Mouse (Mus musculus): ENCODE measurements around the gene Sdcbp2. TPM values are rescaled to one million over a fixed set of nuclear protein-coding genes. Genes with fewer than 3 reads are reported as not detected.
A peak's percentile ranks its signal among the peaks of the same experiment; 100 is the strongest.

Gene Sdcbp2
- polyA plus RNA-seq, 1 experiment from 2014 or later: 0.86 TPM

DNA sequence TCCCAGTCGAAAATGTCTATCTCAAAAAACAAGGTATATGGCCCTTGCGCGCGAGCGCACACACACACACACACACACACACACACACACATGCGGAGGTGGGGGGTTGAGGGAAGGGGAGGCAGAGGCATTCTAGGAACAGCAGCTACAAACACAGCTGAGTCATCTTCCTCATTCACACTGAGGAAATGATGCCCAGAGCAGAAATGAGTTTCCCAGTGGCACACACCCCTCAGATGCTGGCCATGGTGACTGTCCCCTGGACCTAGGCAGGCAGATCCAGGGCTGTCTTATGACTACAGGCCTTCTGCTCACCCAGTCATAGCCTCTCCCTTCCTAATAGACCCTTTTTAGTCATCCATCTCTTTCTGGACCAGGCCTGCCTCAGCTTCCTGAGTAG, 38.8 kb upstream of the Sdcbp2 start:
- ATAC-seq (ENCODE audit: insufficient read depth) (no peak), DNase-seq (no peak)
- 90% methylated on average over 6 of the region's 6 CpGs for WGBS
- no peak overlapping the region for H3K4me3 ChIP-seq (ENCODE audit: low read depth, low read length)
- H3K4me2 ChIP-seq: no peak overlapping the region
- no peak for TF ChIP-seq CTCF (IDR thresholded peaks at IDR 0.05; ENCODE audit: low read depth)
- no peak overlapping the region for H3K27ac ChIP-seq (ENCODE audit: low read depth)
- H3K36me3 ChIP-seq (ENCODE audit: insufficient read depth): no peaks in the 10 kb centered on the region
- H3K9me3 ChIP-seq (ENCODE audit: low read depth, low read length): no peaks in the 10 kb centered on the region
- H3K4me1 ChIP-seq (ENCODE audit: insufficient read depth): 0 out of 2 replicates have a peak, but pooled peaks cover 3% of the 10 kb centered on the region
- no peaks in the 10 kb centered on the region for H3K27me3 ChIP-seq (ENCODE audit: insufficient read depth, low read length)
- H3K9ac ChIP-seq: no peak overlapping the region

DNA sequence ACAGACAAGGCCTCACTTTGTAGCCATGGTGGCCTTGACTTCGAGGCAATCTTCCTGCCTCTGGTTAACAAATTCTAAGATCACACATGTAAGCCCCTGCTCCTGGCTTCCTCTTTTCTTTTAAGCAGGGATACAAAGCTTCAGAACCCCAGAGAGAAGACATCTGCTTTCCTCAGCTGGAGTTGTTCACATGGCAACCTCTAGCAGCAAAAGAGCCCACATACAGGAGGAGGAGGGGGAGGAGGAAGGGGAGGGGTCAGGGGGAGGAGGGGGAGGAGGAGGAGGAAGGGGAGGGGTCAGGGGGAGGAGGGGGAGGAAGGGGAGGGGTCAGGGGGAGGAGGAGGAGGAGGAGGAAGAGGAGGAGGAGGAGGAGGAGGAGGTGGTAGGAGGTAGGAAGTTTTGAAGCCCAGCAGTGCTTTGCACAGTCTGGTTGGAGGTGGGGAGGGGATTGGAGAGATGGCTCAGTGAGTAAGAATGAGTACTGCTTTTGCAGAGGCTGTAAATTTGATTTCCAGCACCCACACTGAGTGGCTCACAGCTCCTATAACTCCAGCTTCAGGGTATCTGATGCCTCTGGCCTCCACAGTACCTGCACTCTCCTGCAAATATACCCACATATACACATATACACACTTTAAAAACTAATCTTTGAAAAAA, 36.3 kb upstream of the Sdcbp2 start:
- Histone ChIP-seq H3K4me1 (ENCODE audit: insufficient read depth) (0 out of 2 replicates have a peak, but pooled peaks cover 3% of the 10 kb centered on the region), H3K27me3 (ENCODE audit: insufficient read depth, low read length) (no peaks in the 10 kb centered on the region), H3K27ac (ENCODE audit: low read depth) (peak overlapping the region; percentile 72; the same call in 1 of the 2 replicates), H3K9ac (no peak overlapping the region), H3K36me3 (ENCODE audit: insufficient read depth) (no peaks in the 10 kb centered on the region), H3K9me3 (ENCODE audit: low read depth, low read length) (no peaks in the 10 kb centered on the region), H3K4me3 (ENCODE audit: low read depth, low read length) (no peak overlapping the region), H3K4me2 (peak overlapping the region; percentile 14)
- no peak for TF ChIP-seq CTCF (IDR thresholded peaks at IDR 0.05; ENCODE audit: low read depth)
- ATAC-seq (ENCODE audit: insufficient read depth): peak; percentile 76
- peak; percentile 63 for DNase-seq
- 48% methylated on average over 1 of the region's 1 CpGs for WGBS

DNA sequence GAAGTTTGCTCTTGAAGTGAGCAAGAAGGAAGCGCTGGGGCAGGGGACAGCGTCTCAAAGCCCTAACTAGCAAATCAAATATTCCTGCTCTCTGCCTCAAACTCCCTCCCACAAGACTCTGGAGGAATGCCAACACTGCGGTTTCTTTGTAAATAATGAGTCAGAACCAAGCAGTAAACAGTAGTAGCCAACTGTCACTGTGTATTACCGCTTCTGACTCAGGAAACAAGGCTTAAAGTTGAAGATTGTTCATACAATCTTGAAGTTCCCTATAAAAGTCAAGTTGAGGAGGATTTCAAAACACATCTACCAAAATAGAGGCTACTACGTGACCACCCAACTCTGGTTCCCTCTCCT, 35.8 kb upstream of the Sdcbp2 start:
- Histone ChIP-seq H3K4me3 (ENCODE audit: low read depth, low read length) (no peak overlapping the region), H3K9me3 (ENCODE audit: low read depth, low read length) (no peaks in the 10 kb centered on the region), H3K4me2 (peak overlapping the region; percentile 14), H3K4me1 (ENCODE audit: insufficient read depth) (peaks cover 7% of the 10 kb centered on the region), H3K27me3 (ENCODE audit: insufficient read depth, low read length) (no peaks in the 10 kb centered on the region), H3K9ac (no peak overlapping the region), H3K27ac (ENCODE audit: low read depth) (peak overlapping the region; percentile 72; the same call in 1 of the 2 replicates), H3K36me3 (ENCODE audit: insufficient read depth) (no peaks in the 10 kb centered on the region)
- WGBS: 28% methylated on average over 5 of the region's 5 CpGs
- no peak for TF ChIP-seq CTCF (IDR thresholded peaks at IDR 0.05; ENCODE audit: low read depth)
- DNase-seq (peak; percentile 91), ATAC-seq (ENCODE audit: insufficient read depth) (peak; percentile 75)

DNA sequence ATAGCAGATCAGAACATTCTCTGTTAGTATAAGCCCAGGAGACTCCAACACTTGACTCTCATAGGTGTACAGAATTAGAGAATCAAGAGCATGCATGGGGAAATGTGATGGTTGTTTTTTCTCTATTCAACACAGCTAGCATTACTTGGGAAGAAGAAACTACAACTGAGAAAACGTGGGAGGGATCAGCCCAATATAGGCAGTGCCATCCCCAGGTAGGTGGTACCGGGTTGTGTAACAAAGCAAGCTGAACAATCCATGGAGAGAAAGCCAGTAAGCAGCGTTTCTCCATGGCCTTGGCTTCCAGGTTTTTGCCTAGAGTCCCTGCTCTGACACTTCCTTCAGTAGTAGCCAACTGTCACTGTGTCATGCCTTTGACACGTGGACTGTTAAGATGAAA, 33.8 kb upstream of the Sdcbp2 start:
- no peak for TF ChIP-seq CTCF (IDR thresholded peaks at IDR 0.05; ENCODE audit: low read depth)
- Histone ChIP-seq H3K4me3 (ENCODE audit: low read depth, low read length) (no peak overlapping the region), H3K9me3 (ENCODE audit: low read depth, low read length) (no peaks in the 10 kb centered on the region), H3K9ac (no peak overlapping the region), H3K36me3 (ENCODE audit: insufficient read depth) (no peaks in the 10 kb centered on the region), H3K4me1 (ENCODE audit: insufficient read depth) (peaks cover 10% of the 10 kb centered on the region), H3K4me2 (no peak overlapping the region), H3K27ac (ENCODE audit: low read depth) (no peak overlapping the region), H3K27me3 (ENCODE audit: insufficient read depth, low read length) (no peaks in the 10 kb centered on the region)
- WGBS: 53% methylated on average over 4 of the region's 4 CpGs
- ATAC-seq (ENCODE audit: insufficient read depth) (no peak), DNase-seq (no peak)

DNA sequence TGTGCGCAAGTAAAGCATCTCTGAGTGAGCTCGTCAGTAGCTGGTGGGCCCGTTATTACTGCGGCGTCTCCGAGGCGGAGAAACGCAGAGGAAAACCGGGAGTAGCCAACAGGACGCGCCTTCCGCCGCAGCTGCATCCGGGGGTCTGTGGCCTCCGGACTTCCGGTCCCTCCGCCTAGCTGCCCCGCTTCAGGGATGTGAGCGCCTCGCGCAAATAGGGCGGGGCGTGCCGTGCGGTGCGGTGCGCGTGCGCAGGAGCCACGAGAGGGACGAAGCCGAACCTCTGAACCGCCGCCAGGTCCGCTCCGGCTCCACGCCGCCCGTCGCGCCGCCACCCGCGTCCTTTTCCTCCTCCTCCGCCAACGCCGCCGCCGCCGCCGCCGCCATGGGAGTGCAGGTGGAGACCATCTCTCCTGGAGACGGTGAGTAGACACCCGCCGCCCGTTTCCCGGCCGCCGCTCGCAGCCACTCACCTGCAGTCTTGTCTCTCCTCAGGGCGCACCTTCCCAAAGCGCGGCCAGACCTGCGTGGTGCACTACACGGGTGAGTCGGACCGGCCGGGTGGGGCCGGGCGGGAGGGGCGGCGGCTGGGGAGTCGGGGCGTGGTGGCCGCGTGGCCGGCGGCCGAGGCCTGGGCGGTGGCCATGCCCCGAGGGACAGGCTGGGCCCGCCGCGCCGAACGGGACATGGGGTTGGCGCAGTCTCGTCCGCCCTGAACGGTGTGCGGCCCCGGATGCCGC, 29.9 kb upstream of the Sdcbp2 start, which contains the start of gene Fkbp1a:
Gene Fkbp1a (plus strand): TSS at position 161 of the 740 bp plus-strand sequence.
- H3K9ac ChIP-seq: peak within 1 kb of the TSS; percentile 97
- peak within 1 kb of the TSS; percentile 72 for H3K4me2 ChIP-seq
- peaks cover 33% of the 10 kb centered on the region for H3K36me3 ChIP-seq (ENCODE audit: insufficient read depth)
- DNase-seq (peak; percentile 99), ATAC-seq (ENCODE audit: insufficient read depth) (peak; percentile 98)
- H3K4me1 ChIP-seq (ENCODE audit: insufficient read depth): peaks cover 11% of the 10 kb centered on the region
- under 1% methylated on average over 86 of the region's 93 CpGs for WGBS
- H3K27me3 ChIP-seq (ENCODE audit: insufficient read depth, low read length): no peaks in the 10 kb centered on the region
- H3K4me3 ChIP-seq (ENCODE audit: low read depth, low read length): peak within 1 kb of the TSS; percentile 94
- TF ChIP-seq CTCF (IDR thresholded peaks at IDR 0.05; ENCODE audit: low read depth): peak; percentile 3; the same call in 1 of the 2 replicates
- H3K27ac ChIP-seq (ENCODE audit: low read depth): peak within 1 kb of the TSS; percentile 95
- no peaks in the 10 kb centered on the region for H3K9me3 ChIP-seq (ENCODE audit: low read depth, low read length)

DNA sequence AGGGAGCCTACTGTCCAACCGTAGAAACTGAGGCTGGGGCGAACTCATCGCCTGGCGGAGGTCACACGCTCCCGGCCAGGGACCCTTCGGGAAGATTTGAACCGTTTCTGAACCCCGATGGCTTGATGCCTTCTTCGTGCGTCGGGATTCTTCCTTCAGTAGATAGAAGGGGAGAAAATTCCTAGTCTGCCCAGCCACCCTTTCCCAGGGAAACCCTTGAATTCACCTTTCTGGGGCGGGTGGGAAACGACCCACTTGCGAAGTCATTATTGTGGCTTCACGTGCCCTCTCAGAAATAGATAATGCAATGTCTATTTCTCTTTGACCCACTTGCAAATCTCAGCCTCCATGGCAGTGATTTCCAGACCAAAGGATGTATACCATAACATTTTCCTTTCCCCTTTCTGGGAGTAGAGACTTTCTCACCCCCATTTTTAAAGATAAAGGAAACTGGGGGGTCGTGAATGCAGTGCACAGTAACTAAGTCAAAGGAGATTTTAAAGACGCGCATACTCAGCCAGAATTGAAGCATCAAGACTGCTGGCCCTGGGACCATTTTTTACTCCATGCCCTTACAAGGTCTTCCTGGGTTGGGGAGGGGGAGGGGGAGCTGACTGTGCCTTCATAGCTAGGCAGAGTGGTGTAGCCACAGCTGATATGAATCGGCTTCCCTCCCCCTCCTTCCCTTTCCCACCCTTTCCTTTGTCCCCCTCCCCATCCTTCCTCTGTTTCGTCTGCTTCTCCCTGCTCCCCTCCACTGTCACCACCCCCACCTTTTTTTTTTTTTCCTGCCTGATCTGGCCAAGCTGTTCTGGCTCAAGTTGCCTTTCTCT, 29.1 kb upstream of the Sdcbp2 start:
- Histone ChIP-seq H3K4me2 (peak overlapping the region; percentile 72), H3K9me3 (ENCODE audit: low read depth, low read length) (no peaks in the 10 kb centered on the region), H3K9ac (peak overlapping the region; percentile 97), H3K27ac (ENCODE audit: low read depth) (peak overlapping the region; percentile 95), H3K36me3 (ENCODE audit: insufficient read depth) (peaks cover 41% of the 10 kb centered on the region), H3K4me1 (ENCODE audit: insufficient read depth) (peaks cover 11% of the 10 kb centered on the region), H3K4me3 (ENCODE audit: low read depth, low read length) (peak overlapping the region; percentile 94), H3K27me3 (ENCODE audit: insufficient read depth, low read length) (no peaks in the 10 kb centered on the region)
- TF ChIP-seq CTCF (IDR thresholded peaks at IDR 0.05; ENCODE audit: low read depth): no peak
- peak; percentile 69 for DNase-seq
- WGBS: under 1% methylated on average over 21 of the region's 21 CpGs
- peak; percentile 36; the same call in 1 of the 2 replicates for ATAC-seq (ENCODE audit: insufficient read depth)

Data from lung, embryonic 14.5 days (tissue).